Mouse (Mus musculus) kidney, adult 9 months (tissue): ENCODE measurements around the gene Pth2.
"Not testable (repeated sequence)": the region's sequence is repeated elsewhere in the genome, so short reads cannot be mapped to it uniquely, and the experiment has no call there.

Experiments used
- DNase-seq: peaks from one replicate; pipeline ENCODE4 v3.0.0; 2022

Gene Pth2

DNA sequence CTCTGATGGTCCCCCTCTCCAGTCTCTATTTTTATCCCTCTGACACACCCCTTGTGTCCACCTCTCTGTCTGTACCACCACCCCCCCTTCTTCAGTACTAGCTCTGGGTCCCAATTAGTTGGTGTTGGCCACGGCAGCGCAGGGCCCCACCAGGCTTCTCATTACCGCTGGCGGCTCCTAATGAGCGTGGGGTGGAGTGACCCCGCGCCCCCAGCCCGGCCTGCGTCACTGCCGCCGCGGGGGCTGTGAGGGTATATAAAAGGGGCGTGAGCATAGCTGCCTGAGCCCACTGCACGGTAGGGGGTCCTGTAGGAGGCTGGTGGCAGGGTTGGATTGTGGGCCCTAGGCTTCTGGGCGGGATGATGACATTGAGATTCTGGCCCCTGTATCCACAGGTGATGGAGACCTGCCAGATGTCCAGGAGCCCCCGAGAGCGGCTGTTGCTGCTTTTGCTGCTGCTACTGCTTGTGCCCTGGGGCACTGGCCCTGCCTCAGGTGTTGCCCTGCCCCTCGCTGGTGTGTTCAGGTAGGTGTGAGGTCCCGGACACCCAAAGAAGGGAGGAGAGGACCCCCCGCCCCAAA, at the start of gene Pth2:
Gene Pth2, plus strand, starts transcription at position 100 of the 582 bp plus-strand sequence.
- no peak for DNase-seq

DNA sequence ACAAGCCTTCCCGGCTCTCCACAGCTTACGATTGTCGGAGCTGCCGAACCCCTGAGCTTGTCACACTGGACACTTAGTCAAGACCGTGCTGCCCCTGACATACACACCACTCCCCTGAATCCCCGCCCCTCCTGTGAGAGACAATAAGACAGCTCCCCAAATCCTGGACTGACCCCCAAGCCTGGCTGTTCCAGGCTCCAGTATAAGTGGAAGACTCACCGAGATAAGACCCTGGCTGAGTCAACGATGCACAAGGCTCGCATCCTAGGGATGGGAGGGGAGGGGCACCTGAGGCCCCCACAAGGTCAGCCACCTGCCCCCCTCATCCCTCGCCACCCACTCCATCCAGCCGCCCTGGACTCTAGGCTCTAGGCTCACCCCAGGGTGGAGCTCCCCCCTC, 48.9 kb upstream of the Pth2 start:
- no peak for DNase-seq

DNA sequence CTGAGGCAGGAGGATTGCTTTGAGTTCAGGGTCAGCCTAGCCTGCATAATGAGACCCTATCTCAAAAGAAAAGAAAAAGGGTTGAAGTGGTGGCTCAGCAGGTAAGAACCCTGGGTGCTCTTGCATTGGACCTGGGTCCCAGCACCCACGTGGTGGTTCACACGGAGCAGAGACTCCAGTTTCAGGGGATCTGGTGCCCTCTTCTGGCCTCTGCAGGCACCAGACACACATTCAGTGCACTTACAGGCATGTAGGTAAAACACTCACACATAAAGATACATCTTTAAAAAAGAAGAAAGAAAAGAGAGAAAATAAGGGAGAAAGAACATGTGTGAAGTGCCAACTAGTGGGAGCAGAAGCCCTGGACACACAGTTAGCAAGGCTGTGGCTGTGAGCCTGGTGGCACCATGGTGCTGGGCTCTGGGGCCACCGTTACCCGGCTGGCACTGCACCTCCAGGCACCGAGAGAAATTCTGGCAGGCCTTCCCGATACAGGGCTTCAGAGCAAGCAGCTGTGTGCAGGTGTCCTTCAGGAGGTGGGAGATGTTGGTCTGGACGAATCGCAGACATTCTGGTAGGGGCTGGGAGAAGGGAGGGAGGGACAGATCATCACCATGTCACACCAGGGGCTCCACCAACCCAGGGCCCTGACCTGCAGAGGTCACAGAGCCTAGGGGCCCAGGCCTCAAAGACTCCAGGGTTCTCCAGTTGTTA, 47.2 kb upstream of the Pth2 start:
- DNase-seq, result no peak

DNA sequence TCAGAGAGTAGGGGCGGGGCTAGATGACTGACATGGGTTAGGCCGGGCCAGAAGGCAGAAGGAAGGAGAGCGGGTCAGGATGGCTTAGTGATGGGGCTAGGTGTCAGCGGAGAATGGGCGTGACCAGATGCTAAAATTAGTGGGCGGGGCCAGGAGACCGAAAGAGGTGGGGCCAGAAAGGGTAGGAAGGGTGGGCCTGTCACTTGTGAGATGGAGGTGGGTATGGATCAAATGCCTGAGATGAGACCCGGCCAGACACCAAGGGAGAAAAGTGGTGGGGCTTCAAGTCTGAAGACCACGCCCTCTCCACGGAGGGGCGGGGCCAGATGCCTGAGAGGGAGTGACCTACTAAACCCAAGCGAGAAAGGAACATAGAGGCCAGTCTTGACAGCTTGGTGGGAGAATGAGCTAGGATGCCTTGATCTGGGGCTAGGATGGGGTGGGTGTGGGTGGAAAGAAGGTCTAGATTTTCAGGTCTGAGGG, 46.2 kb upstream of the Pth2 start:
- DNase-seq, result peak; percentile 14

GRCm38 (mm10) chr7:45135370-45135769, 45.4 kb upstream of the Pth2 start:
- no peak for DNase-seq

GRCm38 (mm10) chr7:45135993-45136567, 44.7 kb upstream of the Pth2 start, which contains the start of the genes Gm45713 and Flt3l:
TSS of gene Gm45713 (minus strand) at chr7:45136231.
TSS of gene Flt3l (minus strand) at chr7:45136432.
- peak; percentile 95 for DNase-seq

GRCm38 (mm10) chr7:45137171-45138006, 43.4 kb upstream of the Pth2 start:
- no peak for DNase-seq

GRCm38 (mm10) chr7:45138403-45138802, 42.4 kb upstream of the Pth2 start:
- no peak for DNase-seq

- DNase-seq, result no peak
These were observed 40.7 kb upstream of the Pth2 start for GRCm38 (mm10) chr7:45139904-45140723.

DNA sequence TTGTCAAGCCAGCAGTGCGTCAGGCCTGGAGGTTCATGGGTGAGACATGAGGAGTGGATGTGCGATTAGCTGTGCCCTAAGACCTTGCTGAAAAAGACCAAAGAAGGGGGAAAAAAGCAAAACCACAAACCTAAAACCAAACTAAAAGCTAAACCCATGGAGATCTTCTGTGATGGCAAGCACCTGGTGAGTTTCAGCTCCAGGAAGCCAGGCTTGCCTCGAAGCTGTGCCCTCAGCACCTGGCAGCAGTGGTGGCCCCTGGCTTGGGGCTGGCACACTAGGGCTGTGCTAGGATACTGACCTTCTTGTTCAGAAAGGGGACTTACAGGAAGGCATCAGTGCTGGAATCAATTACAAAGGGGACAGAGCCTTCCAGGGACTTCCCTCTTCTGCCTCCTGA, 39.5 kb upstream of the Pth2 start:
- DNase-seq, result no peak

DNA sequence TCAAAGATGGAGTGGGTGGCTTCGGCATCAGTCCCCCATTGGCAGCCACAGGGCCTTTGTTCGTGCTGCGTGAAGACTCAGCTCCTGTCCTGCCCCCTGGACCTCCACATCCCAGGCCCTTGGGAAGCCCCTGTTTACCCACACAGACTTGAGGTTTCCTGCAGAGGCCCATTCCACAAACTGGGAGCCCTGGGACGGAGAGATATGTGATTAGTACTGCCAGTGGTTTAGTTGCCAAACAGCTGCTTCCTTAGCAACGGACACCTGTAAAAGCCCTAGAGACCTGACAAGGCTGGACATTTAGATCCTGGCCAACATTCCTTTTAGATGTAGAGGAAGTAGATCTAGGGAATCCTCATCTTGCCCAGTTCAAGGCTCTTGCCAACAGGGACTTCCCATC, 38.9 kb upstream of the Pth2 start:
- DNase-seq, result no peak

- no peak for DNase-seq
These were observed 36.2 kb upstream of the Pth2 start for GRCm38 (mm10) chr7:45144368-45145174.

DNA sequence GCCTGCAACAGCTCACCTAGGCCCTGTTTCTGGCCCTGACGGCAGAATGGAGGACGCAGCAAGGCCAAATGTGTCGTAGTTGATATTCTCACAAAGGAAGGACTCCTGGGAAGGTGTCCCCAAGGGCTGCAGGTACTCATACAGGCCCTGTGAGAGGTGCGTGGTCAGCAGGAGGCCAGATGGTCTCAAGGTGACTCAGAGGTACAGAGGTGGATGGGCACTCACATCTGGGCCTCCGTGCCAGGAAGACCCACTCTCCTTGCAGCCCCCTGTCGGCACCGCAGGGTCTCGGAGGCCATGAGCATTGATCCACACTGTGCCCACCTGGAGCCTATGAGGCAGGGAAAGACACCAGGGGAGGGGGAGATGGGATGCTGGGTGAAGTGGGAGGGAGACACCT, 35.3 kb upstream of the Pth2 start:
- no peak for DNase-seq

- peak; percentile 48 for DNase-seq
These were observed 33.5 kb upstream of the Pth2 start for GRCm38 (mm10) chr7:45147267-45147666.

- peak; percentile 67 for DNase-seq
These were observed 32.9 kb upstream of the Pth2 start for GRCm38 (mm10) chr7:45147899-45148298.

DNA sequence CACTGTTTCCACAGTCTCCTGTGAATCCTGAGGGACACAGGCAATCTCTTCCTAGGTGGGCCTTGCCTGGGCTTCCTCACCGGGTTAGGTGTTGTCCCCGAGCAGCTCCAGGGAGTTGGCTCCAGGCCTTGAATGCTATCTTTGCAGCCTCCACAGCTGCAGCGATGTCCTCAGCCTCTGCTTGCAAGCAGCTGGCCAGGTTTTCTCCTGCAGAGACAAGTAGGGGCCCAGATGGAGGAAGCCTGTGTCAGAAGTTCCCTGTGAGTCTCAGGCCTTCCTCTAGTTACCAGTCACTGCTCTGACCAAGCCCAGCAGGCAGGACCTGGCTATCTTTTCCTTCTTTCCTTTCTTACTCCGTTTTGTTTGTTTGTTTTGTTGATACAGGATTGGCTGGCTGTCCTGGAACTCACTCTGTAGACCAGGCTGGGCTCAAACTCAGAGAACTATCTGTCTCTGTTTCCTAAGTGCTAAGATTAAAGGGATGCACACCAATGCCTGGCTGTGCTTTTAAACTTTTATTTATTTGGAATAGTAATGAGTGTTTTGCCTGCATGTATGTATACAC, 32.2 kb upstream of the Pth2 start:
- DNase-seq, result no peak

DNA sequence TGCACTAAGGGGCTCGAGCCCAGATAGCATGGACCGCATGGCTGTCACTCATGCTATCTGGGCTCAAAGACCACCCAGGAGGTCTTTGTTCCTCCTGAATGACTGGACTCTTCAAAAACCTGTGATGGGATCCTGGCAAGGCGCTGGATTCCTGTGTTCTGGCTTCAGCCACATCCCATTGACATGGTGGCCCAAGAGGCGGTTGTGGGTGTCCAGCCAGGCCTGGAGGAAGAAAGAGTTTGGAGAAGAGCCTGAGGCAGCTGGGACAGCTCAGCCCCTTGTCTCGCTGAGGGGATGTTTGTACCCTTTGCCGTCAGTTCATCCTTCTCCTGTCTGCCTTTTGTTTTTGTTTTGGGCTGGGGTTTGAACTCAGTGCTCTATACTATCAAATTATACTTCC, 31.2 kb upstream of the Pth2 start:
- DNase-seq, result peak; percentile 26

DNA sequence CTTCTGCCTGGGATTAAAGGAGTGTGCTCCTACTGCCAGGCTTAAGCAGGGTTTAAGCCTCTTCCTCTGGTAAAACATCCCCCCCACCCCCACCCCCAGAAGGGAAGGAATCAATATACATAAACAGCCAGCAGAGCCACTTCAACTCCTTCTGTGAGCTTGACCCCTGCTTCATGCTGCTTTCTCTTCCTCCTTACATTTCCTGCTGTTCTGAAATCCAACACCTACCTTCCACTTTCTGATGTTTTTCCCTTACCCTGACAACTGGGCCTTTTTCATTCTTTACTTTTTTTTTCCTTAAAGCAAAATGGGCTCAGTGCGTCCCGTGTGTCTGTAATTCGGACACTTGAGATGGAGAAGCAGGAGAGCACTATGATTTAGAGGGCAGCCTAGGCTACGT, 30.5 kb upstream of the Pth2 start:
- DNase-seq, result no peak

- no peak for DNase-seq
These were observed 29.5 kb upstream of the Pth2 start for GRCm38 (mm10) chr7:45151303-45151702.

DNA sequence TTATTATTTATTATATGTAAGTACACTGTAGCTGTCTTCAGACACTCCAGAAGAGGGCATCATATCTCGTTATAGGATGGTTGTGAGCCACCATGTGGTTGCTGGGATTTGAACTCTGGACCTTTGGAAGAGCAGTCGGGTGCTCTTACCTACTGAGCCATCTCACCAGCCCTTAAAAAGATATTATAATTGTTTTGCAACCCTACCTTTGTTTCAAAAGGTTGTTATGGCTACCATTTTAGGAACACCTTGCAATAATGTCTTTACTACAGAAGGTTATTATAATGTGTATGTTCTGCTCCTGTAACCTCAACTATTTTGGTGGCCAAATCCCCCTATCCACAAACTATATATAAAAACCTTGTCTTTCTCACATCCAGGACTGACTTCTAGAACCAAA, 27.7 kb upstream of the Pth2 start:
- DNase-seq, result not testable (repeated sequence)

- DNase-seq, result no peak
These were observed 27.2 kb upstream of the Pth2 start for GRCm38 (mm10) chr7:45153586-45153985.
